Mouse (Mus musculus) embryonic fibroblast, embryonic 13.5 days (primary cell): ENCODE data around the gene Wasf2.

Experiments used
- CTCF ChIP-seq: IDR thresholded peaks from 2 replicates; pipeline ENCODE4 v1.5.1; 2011; ENCODE audit warnings: mild to moderate bottlenecking, control low read depth, low read length, moderate library complexity, borderline replicate concordance; ENCODE audit not compliant: insufficient read depth
- POLR2A ChIP-seq: IDR thresholded peaks from 2 replicates; pipeline ENCODE4 v1.6.1; 2011; ENCODE audit warnings: low read depth, mild to moderate bottlenecking, control low read depth, low read length, moderate library complexity

DNA sequence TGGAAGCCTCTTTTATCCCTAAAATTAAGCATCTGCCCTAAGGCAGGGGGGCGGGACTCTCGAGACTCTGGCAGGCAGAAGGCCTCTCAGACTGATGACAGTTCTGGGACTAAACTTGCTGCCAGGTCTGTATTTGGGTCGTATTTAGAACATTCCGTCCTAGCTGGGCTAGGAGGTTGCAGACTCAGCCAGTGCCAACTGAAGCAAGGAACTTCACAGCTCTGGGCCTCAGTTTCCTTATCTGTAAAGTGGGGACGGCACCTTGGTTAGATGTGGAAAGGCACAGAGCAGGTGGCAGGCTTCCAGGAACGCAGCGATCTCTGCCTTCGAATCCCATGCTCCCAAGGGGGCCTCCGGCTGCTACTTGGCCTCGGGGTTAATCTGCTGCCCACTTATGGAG is 95.8 kb downstream of the Wasf2 start:
- no peak for TF ChIP-seq CTCF
- no peak for TF ChIP-seq POLR2A
